Mouse (Mus musculus) hindbrain, embryonic 11.5 days (tissue): ENCODE measurements around the gene F5. TPM values are rescaled to one million over a fixed set of nuclear protein-coding genes. Genes with fewer than 3 reads are reported as not detected.

Experiments
- ATAC-seq: fragments of 200-750 bp; cut with Nextera tagmentation; 2 replicates; pipeline ENCODE4 v1.8.0; 2017; ENCODE audit warnings: mild to moderate bottlenecking, moderate TSS enrichment, moderate library complexity; ENCODE audit not compliant: low FRiP score
- DNase-seq: peaks from one replicate; pipeline ENCODE4 v3.0.0-alpha.2; 2015; ENCODE audit warnings: low spot score
- H3K27ac ChIP-seq: fragments of 300-500 bp; sonication (generic); 2 replicates; pipeline ENCODE4 v1.5.1; 2014; ENCODE audit warnings: mild to moderate bottlenecking, low read depth, low read length
- H3K27me3 ChIP-seq: fragments of 300-500 bp; sonication (generic); 2 replicates; pipeline ENCODE4 v1.6.1; 2014; ENCODE audit warnings: mild to moderate bottlenecking, low read length, moderate library complexity, mixed read lengths; ENCODE audit not compliant: control insufficient read depth, insufficient read depth
- H3K36me3 ChIP-seq: fragments of 300-500 bp; sonication (generic); 2 replicates; pipeline ENCODE4 v1.6.1; 2014; ENCODE audit warnings: mild to moderate bottlenecking, low read length, moderate library complexity, mixed read lengths; ENCODE audit not compliant: control insufficient read depth, insufficient read depth
- H3K4me1 ChIP-seq: fragments of 300-500 bp; sonication (generic); replicated peaks from 2 replicates; pipeline ENCODE4 v1.6.1; 2014; ENCODE audit warnings: low read length, mixed read lengths; ENCODE audit not compliant: control insufficient read depth, insufficient read depth
- H3K4me2 ChIP-seq: fragments of 300-500 bp; sonication (generic); replicated peaks from 2 replicates; pipeline ENCODE4 v1.6.1; 2014; ENCODE audit warnings: mild to moderate bottlenecking, low read depth, low read length
- H3K4me3 ChIP-seq: fragments of 300-500 bp; sonication (generic); 2 replicates; pipeline ENCODE4 v1.5.1; 2014; ENCODE audit warnings: low read depth, low read length
- H3K9ac ChIP-seq: fragments of 300-500 bp; sonication (generic); 2 replicates; pipeline ENCODE4 v1.6.1; 2014; ENCODE audit warnings: low read depth, low read length
- H3K9me3 ChIP-seq: fragments of 300-500 bp; sonication (generic); 2 replicates; pipeline ENCODE4 v1.6.1; 2016; ENCODE audit warnings: low read length; ENCODE audit not compliant: control insufficient read depth
- WGBS: fragments of 180-500 bp; shearing (Covaris S2); extraction: QIAGEN DNeasy Blood & Tissue Kit; methylation state at CpG from one replicate; pipeline ENCODE4 v1.1.7; 2014; 5-methylcytosine and 5-hydroxymethylcytosine counted together
- polyA plus RNA-seq: library from polyadenylated mRNA; unstranded; fragments of >200 nt; fragmentation: Nextera tagmentation; extraction: Ambion mirVana; gene quantifications from 2 replicates; pipeline ENCODE4 v1.2.1, GENCODE M21; 2014

The F5 gene
- polyA plus RNA-seq, 1 experiment from 2014 or later, result 0.28 TPM

DNA sequence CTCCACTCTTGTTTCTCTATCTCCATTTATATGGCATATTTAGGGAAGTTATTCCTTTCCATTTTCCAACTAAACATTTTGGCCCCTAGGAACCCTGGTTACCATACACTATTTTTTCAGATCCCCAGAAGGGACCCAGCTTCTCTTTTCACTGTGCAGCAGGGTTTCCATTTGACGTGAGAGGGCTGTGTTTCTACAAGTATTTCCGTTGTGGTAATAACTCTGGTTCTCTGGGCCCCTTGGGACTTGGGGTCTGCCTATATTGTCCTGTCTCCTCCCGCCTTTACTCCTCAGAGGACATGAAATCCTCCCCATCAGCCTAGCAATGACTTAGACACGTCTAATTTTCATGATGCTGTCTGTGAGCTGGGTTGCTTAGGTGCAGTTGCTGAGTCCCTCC lies 12.2 kb upstream of the F5 start:
- no peak for DNase-seq
- no peak overlapping the region for H3K4me3 ChIP-seq
- H3K27me3 ChIP-seq, result no peaks in the 10 kb centered on the region
- H3K27ac ChIP-seq, result no peak overlapping the region
- ATAC-seq, result no peak
- no peak overlapping the region for H3K9ac ChIP-seq
- H3K36me3 ChIP-seq, result no peaks in the 10 kb centered on the region
- H3K4me2 ChIP-seq, result no peak overlapping the region
- 78% methylated on average over 4 of the region's 4 CpGs for WGBS
- H3K4me1 ChIP-seq, result no peaks in the 10 kb centered on the region
- H3K9me3 ChIP-seq, result no peaks in the 10 kb centered on the region

DNA sequence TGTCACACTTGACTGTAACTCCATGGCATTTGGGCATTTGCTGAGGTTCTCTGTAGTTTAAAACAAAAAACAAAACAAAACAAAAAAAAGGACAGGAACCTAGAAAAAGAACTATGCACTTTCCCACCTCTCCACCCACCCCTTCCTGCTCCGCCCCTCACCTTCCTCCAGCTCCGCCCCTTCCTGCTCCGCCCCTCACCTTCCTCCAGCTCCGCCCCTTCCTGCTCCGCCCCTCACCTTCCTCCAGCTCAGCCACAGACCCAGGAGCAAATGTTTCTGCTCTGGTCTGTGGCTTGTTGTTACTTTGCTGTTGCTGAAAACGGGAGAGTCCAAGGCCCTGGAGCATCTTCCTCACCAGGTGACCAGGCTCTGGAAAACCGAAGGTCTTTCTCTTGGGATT lies 2.6 kb upstream of the F5 start:
- Histone ChIP-seq H3K9ac (no peak overlapping the region), H3K9me3 (no peaks in the 10 kb centered on the region), H3K27me3 (no peaks in the 10 kb centered on the region), H3K4me3 (no peak overlapping the region), H3K4me2 (no peak overlapping the region), H3K27ac (no peak overlapping the region), H3K4me1 (no peaks in the 10 kb centered on the region), H3K36me3 (no peaks in the 10 kb centered on the region)
- no peak for DNase-seq
- WGBS, result 96% methylated on average over 6 of the region's 7 CpGs
- no peak for ATAC-seq

DNA sequence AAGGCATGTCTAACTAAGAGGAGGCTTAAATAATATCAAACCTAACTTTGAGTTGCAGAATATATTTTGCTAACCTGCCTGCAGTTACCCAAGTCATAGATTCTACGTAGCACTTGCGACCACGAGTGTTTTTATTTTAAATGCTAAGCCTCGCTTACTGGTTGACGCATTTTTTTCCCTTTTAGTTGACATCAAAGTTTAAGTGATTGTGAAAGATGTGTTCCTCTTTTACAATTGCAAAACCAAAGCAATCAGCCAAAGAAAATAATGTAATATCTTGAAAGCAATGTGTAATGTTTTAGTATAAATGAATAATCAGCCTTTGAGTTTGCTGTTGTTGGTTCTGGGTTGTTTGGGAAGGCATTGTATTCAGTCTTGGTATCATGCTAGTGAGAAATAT lies 1.2 kb downstream of the F5 start:
- Histone ChIP-seq H3K27me3 (no peaks in the 10 kb centered on the region), H3K9ac (no peak overlapping the region), H3K27ac (no peak overlapping the region), H3K9me3 (no peaks in the 10 kb centered on the region), H3K4me1 (no peaks in the 10 kb centered on the region), H3K4me2 (no peak overlapping the region), H3K4me3 (no peak overlapping the region), H3K36me3 (no peaks in the 10 kb centered on the region)
- ATAC-seq (no peak), DNase-seq (no peak)
- 89% methylated on average over 5 of the region's 5 CpGs for WGBS

DNA sequence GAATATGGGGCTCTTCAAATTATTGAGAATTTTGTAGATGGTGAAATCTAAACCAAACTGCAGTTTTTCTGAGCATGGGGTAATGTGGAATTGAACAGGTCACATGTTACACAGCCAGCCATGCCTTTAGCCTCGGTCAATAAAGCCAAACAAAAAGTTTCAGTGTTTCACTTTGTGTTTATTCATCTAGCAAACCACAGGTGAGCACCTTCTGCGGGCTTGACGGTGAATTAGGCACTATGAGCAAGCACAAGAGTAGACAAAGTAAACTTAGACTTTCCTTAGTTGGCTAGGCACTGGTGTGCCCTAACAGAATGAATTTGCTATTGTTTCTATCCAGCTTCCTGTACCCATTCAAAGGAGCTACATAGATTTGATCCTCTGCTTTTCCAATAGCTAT lies 3.3 kb downstream of the F5 start:
- H3K36me3 ChIP-seq, result no peaks in the 10 kb centered on the region
- ATAC-seq (no peak), DNase-seq (no peak)
- H3K9ac ChIP-seq, result no peak overlapping the region
- H3K4me2 ChIP-seq, result no peak overlapping the region
- 82% methylated on average over 3 of the region's 3 CpGs for WGBS
- no peaks in the 10 kb centered on the region for H3K9me3 ChIP-seq
- H3K27ac ChIP-seq, result no peak overlapping the region
- no peaks in the 10 kb centered on the region for H3K4me1 ChIP-seq
- no peaks in the 10 kb centered on the region for H3K27me3 ChIP-seq
- H3K4me3 ChIP-seq, result no peak overlapping the region

DNA sequence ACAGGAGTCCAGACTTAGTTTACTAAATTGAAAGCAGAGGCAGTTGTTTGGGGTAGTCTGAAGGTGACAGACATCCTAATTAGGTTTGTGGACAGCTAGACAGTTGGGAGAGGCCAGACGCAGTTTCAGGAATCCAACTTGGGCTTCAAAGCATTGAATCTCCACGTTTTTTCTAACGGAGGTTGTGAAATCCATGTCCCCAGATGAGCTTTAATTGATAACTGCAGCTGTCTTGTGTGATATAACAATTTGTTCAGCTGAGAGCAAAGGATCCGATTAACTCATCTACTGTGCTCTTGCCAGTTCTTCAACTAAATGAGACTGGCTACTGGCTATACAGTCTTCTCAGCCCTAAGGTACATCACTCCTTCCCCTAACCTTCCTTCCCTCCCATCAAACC lies 6.9 kb downstream of the F5 start:
- Histone ChIP-seq H3K4me2 (no peak overlapping the region), H3K27me3 (no peaks in the 10 kb centered on the region), H3K9ac (no peak overlapping the region), H3K27ac (no peak overlapping the region), H3K36me3 (no peaks in the 10 kb centered on the region), H3K4me1 (no peaks in the 10 kb centered on the region), H3K9me3 (no peaks in the 10 kb centered on the region), H3K4me3 (no peak overlapping the region)
- no peak for DNase-seq
- 73% methylated on average over 4 of the region's 4 CpGs for WGBS
- ATAC-seq, result no peak

DNA sequence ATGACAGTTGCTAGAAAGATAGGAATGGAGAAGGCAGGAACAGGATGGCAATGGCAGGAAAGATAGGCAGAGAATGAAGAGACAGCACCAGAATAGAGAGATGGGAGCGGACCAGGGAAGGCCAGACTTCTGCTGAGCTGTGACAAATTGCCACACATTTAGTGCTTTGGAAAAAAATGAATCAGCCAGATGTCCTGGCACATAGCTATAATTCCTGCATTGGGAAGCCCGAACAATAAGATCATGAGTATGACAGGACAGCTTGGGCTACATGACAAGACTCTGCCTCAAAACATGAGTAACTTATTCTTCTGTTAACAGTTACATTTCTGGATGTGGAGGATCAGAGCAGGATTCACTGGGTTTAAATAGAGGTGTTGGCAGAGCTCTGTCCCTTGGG lies 8.1 kb downstream of the F5 start:
- ATAC-seq (no peak), DNase-seq (no peak)
- H3K4me1 ChIP-seq, result no peaks in the 10 kb centered on the region
- WGBS, result 96% methylated on average over 2 of the region's 2 CpGs
- H3K27me3 ChIP-seq, result no peaks in the 10 kb centered on the region
- no peak overlapping the region for H3K4me2 ChIP-seq
- no peak overlapping the region for H3K4me3 ChIP-seq
- H3K36me3 ChIP-seq, result no peaks in the 10 kb centered on the region
- no peak overlapping the region for H3K9ac ChIP-seq
- no peaks in the 10 kb centered on the region for H3K9me3 ChIP-seq
- no peak overlapping the region for H3K27ac ChIP-seq

DNA sequence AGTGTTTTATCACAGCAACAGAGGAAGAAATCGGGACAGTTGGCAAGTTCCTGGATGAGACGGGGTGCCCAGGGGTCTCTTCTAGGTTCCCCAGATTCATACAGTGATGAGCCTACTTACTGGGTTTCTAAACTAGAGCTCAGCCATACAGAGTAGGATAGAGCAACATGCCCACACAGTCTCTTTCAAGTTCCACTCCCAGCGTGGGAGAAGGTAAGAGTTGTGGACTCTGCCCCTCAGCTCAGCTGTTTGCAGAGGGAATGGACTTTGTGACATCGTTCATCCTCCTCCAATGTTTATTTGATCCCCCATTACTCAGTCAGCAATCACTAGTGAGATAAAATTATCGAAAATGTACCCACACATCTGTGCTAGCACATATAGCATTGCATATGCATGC lies 11.1 kb downstream of the F5 start:
- Histone ChIP-seq H3K4me2 (no peak overlapping the region), H3K9ac (no peak overlapping the region), H3K27me3 (no peaks in the 10 kb centered on the region), H3K9me3 (no peaks in the 10 kb centered on the region), H3K4me1 (no peaks in the 10 kb centered on the region), H3K4me3 (no peak overlapping the region), H3K36me3 (no peaks in the 10 kb centered on the region), H3K27ac (no peak overlapping the region)
- WGBS, result 84% methylated on average over 5 of the region's 5 CpGs
- DNase-seq (no peak), ATAC-seq (no peak)

DNA sequence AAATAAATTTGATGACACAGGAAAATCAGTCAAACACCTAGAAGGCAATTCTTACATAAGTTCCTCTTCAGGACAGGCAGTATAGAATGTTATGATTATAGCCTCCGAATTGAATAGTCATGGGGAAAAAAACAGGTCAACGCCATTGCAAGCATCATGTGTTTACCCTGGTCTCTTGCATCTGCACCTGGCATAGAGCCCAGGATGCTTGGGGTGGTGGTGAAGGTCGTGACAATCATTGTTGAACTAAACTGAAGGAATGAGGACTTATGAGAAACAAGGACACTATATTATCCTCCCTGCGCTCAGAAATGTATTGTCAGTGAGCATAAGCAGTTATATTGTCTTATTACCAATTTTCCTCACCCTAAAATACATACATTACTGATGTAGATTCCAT lies 17.2 kb downstream of the F5 start:
- 79% methylated on average over 4 of the region's 4 CpGs for WGBS
- no peak for DNase-seq

DNA sequence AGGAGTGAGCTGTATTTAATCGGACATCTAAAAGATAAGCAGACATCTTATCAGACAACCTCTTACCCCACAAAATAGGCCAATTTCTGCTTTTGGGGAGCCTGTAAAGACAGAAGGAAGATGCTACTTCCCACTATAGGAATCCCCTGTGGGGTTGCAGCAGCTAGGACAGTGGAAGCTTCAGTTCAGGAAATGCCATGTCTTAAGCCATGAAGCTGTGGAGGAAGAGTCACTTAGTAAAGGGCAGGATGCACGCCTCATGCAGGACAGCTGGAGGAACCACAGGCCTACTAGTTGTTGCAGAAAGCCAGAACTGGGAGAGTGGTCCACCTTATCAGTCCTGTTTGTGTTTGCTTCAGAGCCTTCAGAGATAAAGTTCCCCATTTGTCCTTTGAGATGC lies 18.8 kb downstream of the F5 start:
- no peaks in the 10 kb centered on the region for H3K9me3 ChIP-seq
- no peak overlapping the region for H3K4me2 ChIP-seq
- H3K36me3 ChIP-seq, result no peaks in the 10 kb centered on the region
- DNase-seq (no peak), ATAC-seq (no peak)
- H3K27ac ChIP-seq, result no peak overlapping the region
- H3K4me3 ChIP-seq, result no peak overlapping the region
- H3K4me1 ChIP-seq, result no peaks in the 10 kb centered on the region
- H3K9ac ChIP-seq, result no peak overlapping the region
- no peaks in the 10 kb centered on the region for H3K27me3 ChIP-seq
- 92% methylated on average over 2 of the region's 2 CpGs for WGBS

More for the DNA sequence above, 17.2 kb downstream of the F5 start:
- Histone ChIP-seq H3K4me2 (no peak overlapping the region), H3K4me1 (no peaks in the 10 kb centered on the region), H3K27ac (no peak overlapping the region), H3K27me3 (no peaks in the 10 kb centered on the region), H3K9me3 (no peaks in the 10 kb centered on the region), H3K9ac (no peak overlapping the region), H3K4me3 (no peak overlapping the region), H3K36me3 (no peaks in the 10 kb centered on the region)
- no peak for ATAC-seq
